Comparison of ENCODE assay signal across 37 mouse cellular contexts in the genomic region with DNA sequence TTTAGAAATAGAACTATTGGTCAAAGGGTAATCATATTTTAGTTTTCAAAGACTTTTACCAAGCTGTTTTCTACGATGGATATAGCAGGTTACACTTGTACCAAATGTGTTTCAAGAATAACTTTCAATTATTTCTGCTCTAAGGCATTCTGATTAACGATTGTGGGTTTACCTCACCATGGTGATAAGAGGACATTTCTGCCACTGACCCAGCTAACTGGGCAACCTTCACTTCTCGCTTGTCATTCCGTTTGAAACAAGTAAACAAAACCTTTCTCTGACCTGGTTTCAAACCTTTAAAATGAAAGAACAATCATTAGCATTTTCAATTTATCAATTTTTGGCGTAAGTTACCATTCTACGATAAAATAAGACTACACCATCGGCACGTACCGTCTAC. TPM values are rescaled to one million over a fixed set of nuclear protein-coding genes. Genes with fewer than 3 reads are reported as not detected.
"Had no signal": no experiment of that assay in that cellular context is flagged by ENCODE, and none has a peak within 500 bp of the region (broad histone marks: within the 10 kb centered on the region; RNA-seq: fewer than 3 reads in every experiment).

No protein-coding gene starts in this region.

- H3K27me3 ChIP-seq: heart, embryonic 12.5 days; heart, embryonic 13.5 days; heart, embryonic 15.5 days; hindbrain, embryonic 12.5 days; hindbrain, embryonic 13.5 days; hindbrain, embryonic 15.5 days; intestine, embryonic 15.5 days; kidney, embryonic 15.5 days had no signal

- H3K4me2 ChIP-seq: heart, embryonic 11.5 days; heart, embryonic 12.5 days; heart, embryonic 13.5 days; heart, embryonic 15.5 days; hindbrain, embryonic 12.5 days; hindbrain, embryonic 13.5 days; hindbrain, embryonic 14.5 days; hindbrain, embryonic 15.5 days; intestine, embryonic 15.5 days; kidney, embryonic 15.5 days had no signal

- DNase-seq: heart, postnatal 10 days; heart, postnatal 14 days; heart, postnatal 36 days; heart, postnatal 4 days; kidney, adult 11 months; kidney, adult 18-20 months; kidney, adult 2 months; kidney, adult 8-10 months; kidney, adult 9 months; kidney, postnatal 10 days; kidney, postnatal 14 days; kidney, postnatal 25 days; kidney, postnatal 36 days; kidney, postnatal 4 days; layer of hippocampus, adult 9-11 months; layer of hippocampus, postnatal 36 days had no signal

- H3K4me1 ChIP-seq: heart, embryonic 10.5 days; heart, embryonic 12.5 days; heart, embryonic 13.5 days; heart, embryonic 15.5 days; hindbrain, embryonic 10.5 days; hindbrain, embryonic 12.5 days; hindbrain, embryonic 13.5 days; hindbrain, embryonic 15.5 days; intestine, embryonic 15.5 days; kidney, embryonic 15.5 days had no signal

- ATAC-seq: hindbrain, embryonic 16.5 days; hindbrain, postnatal 0 days; inflammation-experienced regulatory T-cells, adult 6 months; intestine, embryonic 15.5 days; intestine, embryonic 16.5 days; intestine, postnatal 0 days had no signal

- H3K9me3 ChIP-seq: heart, embryonic 10.5 days; heart, embryonic 12.5 days; heart, embryonic 13.5 days; heart, embryonic 15.5 days; hindbrain, embryonic 10.5 days; hindbrain, embryonic 12.5 days; hindbrain, embryonic 13.5 days; hindbrain, embryonic 15.5 days; intestine, embryonic 15.5 days; kidney, embryonic 15.5 days had no signal

- H3K27ac ChIP-seq: heart, embryonic 10.5 days; heart, embryonic 13.5 days; heart, embryonic 15.5 days; hindbrain, embryonic 10.5 days; hindbrain, embryonic 12.5 days; hindbrain, embryonic 13.5 days; hindbrain, embryonic 14.5 days; hindbrain, embryonic 15.5 days; hindbrain, postnatal 0 days; intestine, embryonic 15.5 days; kidney, embryonic 15.5 days; kidney, postnatal 0 days; layer of hippocampus, adult 2 months had no signal

- H3K9ac ChIP-seq: heart, embryonic 12.5 days; heart, embryonic 13.5 days; heart, embryonic 15.5 days; hindbrain, embryonic 12.5 days; hindbrain, embryonic 13.5 days; hindbrain, embryonic 14.5 days; hindbrain, embryonic 15.5 days; intestine, embryonic 15.5 days; kidney, embryonic 15.5 days had no signal

- H3K4me3 ChIP-seq: heart, embryonic 10.5 days; heart, embryonic 12.5 days; heart, embryonic 13.5 days; heart, embryonic 15.5 days; hindbrain, embryonic 10.5 days; hindbrain, embryonic 12.5 days; hindbrain, embryonic 13.5 days; hindbrain, embryonic 15.5 days; intestine, embryonic 15.5 days; kidney, embryonic 15.5 days; layer of hippocampus, adult 2 months had no signal

- H3K36me3 ChIP-seq: hindbrain, embryonic 15.5 days had no signal

RNA-seq across cellular contexts. Expression of gene Gjd3, which starts 24.0 kb away (rescaled TPM):
- total RNA-seq: hematopoietic stem cell, adult 5-6 weeks had no signal
- polyA plus RNA-seq: inflammation-experienced regulatory T-cells, adult 6 months; intestine, embryonic 16.5 days; kidney, embryonic 14.5 days had no signal
